Comparison of ENCODE assay signal across 8 mouse cellular contexts in the genomic region with DNA sequence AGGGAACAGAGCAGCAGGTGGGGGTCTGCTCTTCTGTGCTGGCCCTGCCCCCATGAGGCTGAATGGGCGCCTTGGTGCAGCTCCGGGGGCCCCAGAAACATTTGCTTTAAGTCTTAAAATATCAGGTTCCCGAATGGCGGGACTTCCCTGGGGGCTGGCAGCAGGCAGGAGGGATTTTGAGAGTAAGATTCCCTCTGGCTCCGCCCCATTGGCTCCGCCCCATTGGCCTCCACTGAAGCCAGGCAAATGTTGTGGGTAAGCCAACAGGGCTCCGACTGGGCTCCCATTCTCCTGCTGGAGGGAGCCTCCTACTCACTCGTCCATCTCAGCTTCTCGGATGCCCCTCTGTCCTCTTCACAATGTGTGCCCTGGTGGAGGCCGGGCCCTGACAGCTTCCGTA. TPM values are rescaled to one million over a fixed set of nuclear protein-coding genes. Genes with fewer than 3 reads are reported as not detected.
DNase-seq lines count a peak whose midpoint lies in the region; ATAC-seq lines count a peak whose summit lies in the region.

No protein-coding gene starts in this region.

- no peak for DNase-seq in heart, adult 9 months (ENCODE audit: low spot score in 2 of 2)
- DNase-seq in midbrain, embryonic 11.5 days (ENCODE audit: low spot score, missing footprints): no peak
- DNase-seq in retina, embryonic 14.5 days (ENCODE audit: low spot score): peak; percentile 63
- DNase-seq in layer of hippocampus, postnatal 36 days: no peak
- no peak for DNase-seq in right cerebral cortex, postnatal 14 days

- H3K27me3 ChIP-seq in heart, embryonic 12.5 days (replicated peaks): peaks cover 62% of the 10 kb centered on the region
- no peaks in the 10 kb centered on the region; the same call in 1 of the 2 replicates for H3K27me3 ChIP-seq in midbrain, embryonic 11.5 days (ENCODE audit: control insufficient read depth, insufficient read depth, low read length)
- 0 out of 2 replicates have a peak, but pooled peaks cover 3% of the 10 kb centered on the region for H3K27me3 ChIP-seq in midbrain, embryonic 16.5 days (ENCODE audit: control insufficient read depth, insufficient read depth, low read depth, low read length)
- H3K27me3 ChIP-seq in forebrain, embryonic 16.5 days (replicated peaks; ENCODE audit: control insufficient read depth, insufficient read depth, low read length): 0 out of 2 replicates have a peak, but pooled peaks cover 2% of the 10 kb centered on the region

- H3K9me3 ChIP-seq in heart, embryonic 12.5 days (replicated peaks): no peaks in the 10 kb centered on the region
- H3K9me3 ChIP-seq in midbrain, embryonic 11.5 days (ENCODE audit: control insufficient read depth, low read length): no peaks in the 10 kb centered on the region
- no peaks in the 10 kb centered on the region for H3K9me3 ChIP-seq in midbrain, embryonic 16.5 days (replicated peaks; ENCODE audit: control insufficient read depth, low read length, poor library complexity, severe bottlenecking)
- H3K9me3 ChIP-seq in forebrain, embryonic 16.5 days (ENCODE audit: control insufficient read depth, low read length): no peaks in the 10 kb centered on the region

- no peak overlapping the region for H3K9ac ChIP-seq in heart, embryonic 12.5 days
- H3K9ac ChIP-seq in midbrain, embryonic 11.5 days (ENCODE audit: low read length): no peak overlapping the region
- no peak overlapping the region for H3K9ac ChIP-seq in midbrain, embryonic 16.5 days (ENCODE audit: low read depth, low read length)
- no peak overlapping the region for H3K9ac ChIP-seq in forebrain, embryonic 16.5 days (replicated peaks; ENCODE audit: low read depth, low read length)

- ATAC-seq in heart, embryonic 12.5 days (ENCODE audit: insufficient number of reproducible peaks, low FRiP score): no peak
- peak; percentile 43; the same call in 1 of the 2 replicates for ATAC-seq in midbrain, embryonic 11.5 days (ENCODE audit: low FRiP score)
- ATAC-seq in midbrain, embryonic 16.5 days: no peak
- 0 out of 2 replicates have a peak, but pooled peaks have one; percentile 20 for ATAC-seq in forebrain, embryonic 16.5 days

- H3K4me1 ChIP-seq in heart, embryonic 12.5 days (replicated peaks): peaks cover 38% of the 10 kb centered on the region
- H3K4me1 ChIP-seq in midbrain, embryonic 11.5 days (ENCODE audit: control insufficient read depth, insufficient read depth, low read length): peaks cover 4% of the 10 kb centered on the region; the same call in 1 of the 2 replicates
- no peaks in the 10 kb centered on the region for H3K4me1 ChIP-seq in midbrain, embryonic 16.5 days (ENCODE audit: control insufficient read depth, insufficient read depth, low read length)
- H3K4me1 ChIP-seq in forebrain, embryonic 16.5 days (replicated peaks; ENCODE audit: control insufficient read depth, insufficient read depth, low read length): peaks cover 4% of the 10 kb centered on the region

- H3K4me2 ChIP-seq in heart, embryonic 12.5 days: 0 out of 2 replicates have a peak overlapping the region, but pooled peaks have one; percentile 6
- H3K4me2 ChIP-seq in midbrain, embryonic 11.5 days: peak overlapping the region; percentile 24; the same call in 1 of the 2 replicates
- no peak overlapping the region for H3K4me2 ChIP-seq in midbrain, embryonic 16.5 days (ENCODE audit: low read length)
- H3K4me2 ChIP-seq in forebrain, embryonic 16.5 days (ENCODE audit: low read length): peak overlapping the region; percentile 11; the same call in 1 of the 2 replicates

- 11% methylated on average over 11 of the region's 11 CpGs for WGBS in heart, embryonic 12.5 days
- WGBS in midbrain, embryonic 11.5 days: 4% methylated on average over 11 of the region's 11 CpGs
- 6% methylated on average over 11 of the region's 11 CpGs for WGBS in midbrain, embryonic 16.5 days
- WGBS in forebrain, embryonic 16.5 days: 5% methylated on average over 11 of the region's 11 CpGs

- H3K36me3 ChIP-seq in heart, embryonic 12.5 days: no peaks in the 10 kb centered on the region
- H3K36me3 ChIP-seq in midbrain, embryonic 11.5 days (ENCODE audit: control insufficient read depth, insufficient read depth, low read length): no peaks in the 10 kb centered on the region
- no peaks in the 10 kb centered on the region for H3K36me3 ChIP-seq in midbrain, embryonic 16.5 days (ENCODE audit: control insufficient read depth, insufficient read depth, low read length)
- H3K36me3 ChIP-seq in forebrain, embryonic 16.5 days (ENCODE audit: control insufficient read depth, insufficient read depth): no peaks in the 10 kb centered on the region

- no peak overlapping the region for H3K27ac ChIP-seq in heart, embryonic 12.5 days (ENCODE audit: poor library complexity, severe bottlenecking)
- H3K27ac ChIP-seq in midbrain, embryonic 11.5 days (ENCODE audit: low read depth, low read length): no peak overlapping the region
- no peak overlapping the region for H3K27ac ChIP-seq in midbrain, embryonic 16.5 days (ENCODE audit: low read length)
- H3K27ac ChIP-seq in forebrain, embryonic 16.5 days (ENCODE audit: low read length): no peak overlapping the region

- no peak overlapping the region; the same call in 1 of the 2 replicates for H3K4me3 ChIP-seq in heart, embryonic 12.5 days
- no peak overlapping the region for H3K4me3 ChIP-seq in midbrain, embryonic 11.5 days (ENCODE audit: low read depth, low read length)
- no peak overlapping the region for H3K4me3 ChIP-seq in midbrain, embryonic 16.5 days (ENCODE audit: low read depth, low read length)
- H3K4me3 ChIP-seq in forebrain, embryonic 16.5 days (replicated peaks; ENCODE audit: low read length): no peak overlapping the region

RNA-seq across cellular contexts. Expression of gene Gp1bb, which starts 14.0 kb away (rescaled TPM):
- 5.5 and 7.9 TPM in 2 replicates for polyA plus RNA-seq in heart, embryonic 12.5 days (2016; fragmentation: Nextera tagmentation; extraction: Ambion mirVana)
- polyA plus RNA-seq in midbrain, embryonic 11.5 days (2014; fragmentation: Nextera tagmentation; extraction: Ambion mirVana): 6.4 and 6.5 TPM in 2 replicates
- polyA plus RNA-seq in midbrain, embryonic 16.5 days (2015; fragmentation: Nextera tagmentation; extraction: Ambion mirVana): 9.4 and 9.8 TPM in 2 replicates
- 8.0 and 9.5 TPM in 2 replicates for polyA plus RNA-seq in forebrain, embryonic 16.5 days (2015; fragmentation: Nextera tagmentation; extraction: Ambion mirVana)
- 1 to 10 TPM in 1 of 2 experiments, under 1 TPM in 1; 0.85 to 1.2 TPM for total RNA-seq in layer of hippocampus, postnatal 36 days (2021)

RNA-seq across cellular contexts. Expression of gene Tbx1, which starts 17.8 kb away (rescaled TPM):
- polyA plus RNA-seq in heart, embryonic 12.5 days (2016; fragmentation: Nextera tagmentation; extraction: Ambion mirVana): 0.13 and 0.67 TPM in 2 replicates
- polyA plus RNA-seq in midbrain, embryonic 11.5 days (2014; fragmentation: Nextera tagmentation; extraction: Ambion mirVana): 0.63 and 0.87 TPM in 2 replicates
- polyA plus RNA-seq in midbrain, embryonic 16.5 days (2015; fragmentation: Nextera tagmentation; extraction: Ambion mirVana): 0.33 and 0.66 TPM in 2 replicates
- polyA plus RNA-seq in forebrain, embryonic 16.5 days (2015; fragmentation: Nextera tagmentation; extraction: Ambion mirVana): 0.28 and 0.56 TPM in 2 replicates
- 1 to 10 TPM; 1.3 to 1.5 TPM for total RNA-seq in layer of hippocampus, postnatal 36 days (2021)

RNA-seq across cellular contexts. Expression of gene Gm49601, which starts 18.0 kb away (rescaled TPM):
- 1.2 and 1.8 TPM in 2 replicates for polyA plus RNA-seq in heart, embryonic 12.5 days (2016; fragmentation: Nextera tagmentation; extraction: Ambion mirVana)
- polyA plus RNA-seq in midbrain, embryonic 11.5 days (2014; fragmentation: Nextera tagmentation; extraction: Ambion mirVana): 1.7 and 3.3 TPM in 2 replicates
- 23.3 and 24.6 TPM in 2 replicates for polyA plus RNA-seq in midbrain, embryonic 16.5 days (2015; fragmentation: Nextera tagmentation; extraction: Ambion mirVana)
- polyA plus RNA-seq in forebrain, embryonic 16.5 days (2015; fragmentation: Nextera tagmentation; extraction: Ambion mirVana): 16.9 and 23.4 TPM in 2 replicates
- 100 to 1,000 TPM; 172 to 185 TPM for total RNA-seq in layer of hippocampus, postnatal 36 days (2021)

RNA-seq across cellular contexts. Expression of gene Sept5, which starts 21.5 kb away (rescaled TPM):
- polyA plus RNA-seq in heart, embryonic 12.5 days (2016; fragmentation: Nextera tagmentation; extraction: Ambion mirVana): 6.3 and 6.5 TPM in 2 replicates
- polyA plus RNA-seq in midbrain, embryonic 11.5 days (2014; fragmentation: Nextera tagmentation; extraction: Ambion mirVana): 40.7 and 52.0 TPM in 2 replicates
- 240 and 262 TPM in 2 replicates for polyA plus RNA-seq in midbrain, embryonic 16.5 days (2015; fragmentation: Nextera tagmentation; extraction: Ambion mirVana)
- polyA plus RNA-seq in forebrain, embryonic 16.5 days (2015; fragmentation: Nextera tagmentation; extraction: Ambion mirVana): 216 and 228 TPM in 2 replicates
- 100 to 1,000 TPM; 548 to 589 TPM for total RNA-seq in layer of hippocampus, postnatal 36 days (2021)

Comparison
In these comparisons a context has a peak if more than half of its experiments do, and no peak if none do; other contexts are left out.
1. ATAC-seq: peak in midbrain, embryonic 11.5 days (single experiment) and forebrain, embryonic 16.5 days (single experiment); none in heart, embryonic 12.5 days (single experiment) and midbrain, embryonic 16.5 days (single experiment).